Mouse (Mus musculus) urinary bladder, postnatal 4 days (tissue): ENCODE measurements around the gene Cpvl.
A peak's percentile ranks its signal among the peaks of the same experiment; 100 is the strongest.

Experiments
- DNase-seq, 2 experiments: peaks; one replicate each; pipeline ENCODE4 v3.0.0; 2021 to 2022; ENCODE audit warnings: low spot score in 2 of 2

The Cpvl gene

DNA sequence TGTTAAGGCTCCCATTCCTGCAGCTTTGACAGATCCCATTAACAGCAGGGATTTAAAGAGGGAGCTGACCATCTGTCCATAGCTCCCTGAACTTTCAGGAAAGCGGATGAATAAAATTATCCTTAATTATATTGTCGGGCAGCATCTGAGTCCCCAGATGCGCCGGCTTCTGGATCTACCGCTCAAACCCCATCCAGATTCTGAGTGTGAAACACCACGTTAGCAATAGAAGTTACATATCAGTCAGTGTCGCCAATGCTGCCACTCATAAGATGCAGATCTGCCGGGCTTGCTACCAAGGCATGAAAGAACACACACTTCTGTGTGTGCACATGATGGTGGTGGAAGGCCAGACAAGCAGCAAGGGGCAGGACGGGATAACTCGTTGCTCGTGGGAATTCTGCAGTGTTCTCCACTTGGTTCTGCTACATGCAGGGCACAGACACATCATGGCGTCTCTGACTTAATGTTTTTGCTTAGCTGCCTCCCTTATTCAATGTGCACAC lies 6.2 kb downstream of the Cpvl start:
- no peak for DNase-seq

DNA sequence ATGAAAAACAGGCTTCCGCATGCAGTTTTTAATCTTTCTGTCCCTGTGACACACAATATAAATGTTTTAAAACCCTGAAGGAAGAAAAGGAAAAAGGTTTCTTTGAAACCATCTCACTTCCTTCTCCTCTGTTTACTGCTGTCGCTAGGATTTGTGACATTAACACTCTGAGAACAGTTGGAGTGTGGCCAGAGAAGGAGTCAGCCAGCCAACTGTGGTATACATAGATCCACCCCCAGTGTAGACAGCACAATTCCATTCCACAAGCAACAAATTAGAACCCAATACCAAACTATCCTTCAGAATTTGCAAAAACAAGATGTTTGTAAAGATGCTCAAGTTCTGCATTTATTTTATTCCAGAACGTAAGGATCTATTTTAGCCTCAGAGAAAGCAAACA lies 6.7 kb downstream of the Cpvl start:
- DNase-seq, result no peak

DNA sequence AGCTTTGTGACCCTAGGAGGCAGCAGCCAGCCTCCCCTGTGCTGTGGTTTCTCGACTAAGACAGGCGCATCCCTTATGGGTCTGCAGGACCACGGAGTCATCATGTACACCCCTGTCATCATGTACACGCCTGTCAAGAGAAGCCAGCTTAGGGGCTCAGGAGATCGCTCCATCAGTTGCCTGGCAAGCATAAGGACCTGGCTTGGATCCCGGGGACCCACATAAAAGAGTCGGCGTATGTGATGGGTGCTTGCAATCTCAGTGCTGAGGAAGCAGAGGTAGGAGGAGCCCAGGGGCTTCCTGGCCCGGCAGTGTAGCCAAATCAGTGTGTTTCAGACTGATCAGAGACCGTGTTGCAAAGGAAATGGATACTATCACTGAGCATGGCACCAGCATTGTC lies 9.4 kb downstream of the Cpvl start:
- no peak for DNase-seq

DNA sequence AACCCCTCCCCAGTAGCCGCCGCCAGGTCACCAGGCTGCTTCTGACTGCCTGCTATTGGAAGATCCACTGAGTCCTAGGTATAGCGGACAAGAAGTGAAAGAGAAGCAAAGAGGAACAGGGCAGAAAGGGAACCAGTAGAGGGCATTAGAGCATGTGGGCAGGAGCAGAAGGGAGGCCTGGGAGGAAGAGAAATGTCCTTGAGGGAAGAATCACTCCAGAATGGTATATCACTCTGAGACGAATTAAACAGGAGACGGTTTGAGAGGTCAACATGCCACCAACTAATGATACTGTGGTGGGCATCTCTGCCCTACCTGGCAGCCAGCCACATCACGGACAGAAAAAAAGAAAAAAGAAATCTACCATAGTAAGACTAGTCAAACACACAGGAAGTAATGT lies 9.9 kb downstream of the Cpvl start:
- DNase-seq, result no peak

DNA sequence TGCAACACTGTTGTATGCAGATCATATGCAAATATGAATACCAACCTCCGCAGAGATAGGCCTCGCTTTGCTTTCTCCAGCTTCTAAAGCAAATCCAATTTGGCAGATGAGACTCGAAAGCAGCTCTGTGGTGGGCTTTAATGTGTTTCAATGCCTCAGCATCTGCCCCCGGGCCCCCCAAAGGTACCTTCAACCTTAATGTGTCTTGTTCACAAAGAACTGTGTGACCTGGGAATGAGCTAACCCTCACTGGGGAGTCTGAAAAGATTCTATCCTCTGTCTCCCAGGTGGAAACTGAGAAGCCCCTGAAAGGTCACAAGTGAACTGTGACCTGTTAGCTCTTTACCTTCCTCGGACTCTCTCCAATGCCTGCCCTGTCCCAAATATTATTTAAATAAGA lies 11.9 kb downstream of the Cpvl start:
- DNase-seq, result no peak

DNA sequence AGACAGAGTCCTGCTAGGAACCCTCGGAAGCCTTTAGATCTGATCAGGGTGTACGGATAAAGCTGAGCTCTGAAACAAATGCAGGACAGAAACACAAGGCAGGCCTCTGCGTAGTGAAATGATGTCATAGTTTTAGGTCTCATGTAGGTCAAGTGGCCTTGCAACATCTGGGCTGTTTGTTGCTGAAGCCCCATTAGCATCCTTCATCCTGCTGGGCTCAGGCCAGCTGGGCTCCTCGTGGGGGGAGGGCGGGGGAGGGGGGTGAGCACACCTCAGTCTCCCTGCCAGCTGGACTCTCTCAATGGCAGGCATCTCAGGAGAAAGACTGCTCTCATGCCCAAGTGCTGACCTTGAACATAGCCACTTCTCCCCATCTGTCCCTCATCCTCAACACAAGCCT lies 12.6 kb downstream of the Cpvl start:
- DNase-seq, result no peak

DNA sequence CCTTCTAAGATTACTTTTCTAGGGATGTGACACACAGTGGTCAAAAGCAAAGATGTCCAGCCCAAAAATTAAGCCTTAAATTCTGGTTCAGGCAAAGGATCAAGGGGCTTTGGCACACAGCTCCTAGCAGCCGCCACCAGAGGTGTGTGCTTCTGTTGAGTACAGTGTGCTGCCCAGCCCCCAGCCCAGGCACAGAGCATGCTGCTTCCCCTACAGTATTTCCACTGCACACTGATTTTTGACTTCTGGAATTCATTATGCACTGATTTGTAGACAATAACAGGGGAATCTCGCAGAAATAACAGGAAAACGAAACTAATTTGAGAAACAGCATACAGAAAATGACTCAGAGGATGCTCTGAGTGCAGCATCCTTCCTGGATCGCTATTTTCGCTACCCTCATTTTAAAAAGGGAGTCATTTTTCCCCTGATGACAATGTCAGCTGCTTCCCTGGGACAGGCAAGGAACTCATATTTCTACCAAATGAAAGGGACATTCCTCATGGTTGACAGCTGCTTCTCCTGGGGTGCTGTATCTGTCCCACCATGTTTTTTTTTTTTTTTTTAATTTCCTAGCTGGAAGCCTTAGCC lies 14.5 kb downstream of the Cpvl start:
- DNase-seq, result no peak

DNA sequence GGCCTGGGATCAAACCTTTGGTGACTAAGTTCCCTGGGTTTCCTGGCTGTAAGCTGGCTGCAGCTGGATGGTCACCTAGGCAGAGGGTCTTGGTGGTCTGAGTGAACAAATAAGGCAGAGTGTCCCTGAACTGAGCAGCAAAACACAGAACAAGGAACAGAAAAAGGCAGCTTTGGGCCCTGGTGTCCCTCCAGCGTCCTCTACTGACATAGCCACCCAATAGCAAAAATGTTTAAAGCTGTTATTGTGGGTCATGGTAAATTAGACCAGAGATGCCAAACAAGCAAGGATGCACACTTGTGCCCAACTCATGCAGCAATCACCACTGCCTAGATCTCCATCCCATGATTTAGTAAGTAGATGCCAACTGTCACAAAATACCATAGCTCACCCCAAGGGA lies 16.5 kb downstream of the Cpvl start:
- no peak for DNase-seq

DNA sequence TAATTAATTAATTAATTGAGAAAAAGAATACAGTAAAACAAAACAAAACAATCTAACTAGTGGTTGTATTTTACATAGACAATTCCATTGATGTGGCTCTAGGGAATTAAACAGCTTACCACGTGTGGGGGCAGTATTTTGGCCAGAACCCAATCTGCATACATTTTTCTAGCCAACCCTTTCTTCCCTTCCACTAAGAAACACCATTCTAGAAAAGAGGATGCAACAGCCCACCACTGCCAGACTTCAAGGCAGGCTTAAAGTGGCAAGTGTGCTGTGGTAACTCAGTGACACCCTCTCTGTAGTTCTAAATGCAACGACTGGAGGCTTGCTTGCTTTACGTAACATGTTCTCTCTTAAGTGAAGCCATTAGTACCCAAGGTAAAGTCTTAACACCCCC lies 18.6 kb downstream of the Cpvl start:
- no peak for DNase-seq

DNA sequence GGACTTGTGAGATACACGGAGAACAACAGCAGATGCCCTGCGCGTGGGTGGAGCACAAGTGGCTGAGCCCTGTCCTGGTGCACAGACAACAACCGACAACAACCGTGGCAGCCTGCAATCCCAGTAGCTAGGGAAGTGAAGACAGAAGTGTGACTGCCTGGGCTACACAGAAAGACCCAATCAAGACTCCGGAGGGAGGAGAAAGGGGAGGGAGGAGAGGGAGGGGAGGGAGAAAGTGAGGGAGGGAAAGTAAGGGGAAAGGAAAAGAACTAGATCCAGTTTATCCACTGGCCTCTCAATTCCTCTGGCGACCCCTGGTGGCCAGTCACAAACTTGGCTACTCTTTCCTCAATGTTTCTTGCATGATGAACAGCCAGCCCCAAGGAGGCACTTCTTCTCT lies 20.1 kb downstream of the Cpvl start:
- DNase-seq, result peak; percentile 72 to 87

DNA sequence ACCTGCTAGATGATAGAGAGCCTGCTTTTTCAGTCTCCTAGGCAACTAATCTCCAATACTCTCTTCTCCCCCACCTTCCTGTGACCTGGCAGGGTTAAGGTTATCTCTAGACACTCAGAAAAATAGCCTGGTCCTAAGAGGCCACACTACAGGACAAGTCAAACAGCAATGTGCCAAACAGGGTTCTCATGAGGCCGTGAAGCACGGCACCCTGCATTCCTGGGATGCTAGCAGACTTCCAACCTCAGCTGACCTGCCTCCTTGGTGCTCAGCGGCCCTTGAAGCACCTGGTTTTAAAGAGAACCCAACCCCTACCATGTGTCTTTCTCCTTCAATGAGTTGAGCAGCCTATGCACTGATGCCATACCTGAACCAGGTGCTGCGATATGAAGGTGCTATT lies 22.0 kb downstream of the Cpvl start:
- DNase-seq, result no peak

DNA sequence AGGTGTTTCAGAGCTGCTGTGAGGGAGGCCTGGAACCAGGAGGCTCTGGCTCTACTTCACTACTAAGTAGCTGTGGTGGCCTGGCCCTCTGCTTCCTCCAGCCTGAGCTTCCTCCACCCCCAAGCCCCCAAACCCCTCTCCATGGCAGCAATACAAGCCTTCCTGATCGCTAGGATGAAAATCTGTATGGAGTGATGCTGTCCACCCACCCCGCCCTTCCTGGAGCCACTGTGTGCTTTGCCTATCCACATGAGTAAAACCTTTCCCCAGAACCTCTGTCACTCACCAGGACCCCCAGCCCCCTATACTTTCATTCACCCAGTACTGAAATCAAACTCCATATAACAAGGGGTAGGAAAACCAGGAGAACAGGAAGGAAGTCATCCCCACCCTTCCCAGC lies 22.6 kb downstream of the Cpvl start:
- DNase-seq, result no peak

DNA sequence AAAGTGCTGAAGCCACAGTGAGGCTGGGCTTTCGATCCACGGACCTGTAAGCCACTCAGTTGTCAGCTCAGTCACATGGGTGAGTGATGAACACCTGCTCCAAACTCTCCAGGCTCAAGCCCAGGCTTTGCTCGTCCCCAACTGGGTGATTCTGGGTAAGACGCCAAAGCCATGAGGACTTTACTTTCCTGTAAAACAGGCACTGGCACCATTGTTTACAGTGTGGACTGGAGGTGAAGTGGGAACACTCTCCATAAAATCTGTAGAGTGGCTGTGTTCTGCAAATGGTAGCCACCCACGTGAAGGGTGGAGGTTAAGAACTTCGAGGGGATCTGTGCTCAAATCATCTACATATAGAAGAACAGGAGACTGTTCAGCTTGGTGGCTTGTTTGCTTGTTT lies 23.2 kb downstream of the Cpvl start:
- DNase-seq, result no peak

DNA sequence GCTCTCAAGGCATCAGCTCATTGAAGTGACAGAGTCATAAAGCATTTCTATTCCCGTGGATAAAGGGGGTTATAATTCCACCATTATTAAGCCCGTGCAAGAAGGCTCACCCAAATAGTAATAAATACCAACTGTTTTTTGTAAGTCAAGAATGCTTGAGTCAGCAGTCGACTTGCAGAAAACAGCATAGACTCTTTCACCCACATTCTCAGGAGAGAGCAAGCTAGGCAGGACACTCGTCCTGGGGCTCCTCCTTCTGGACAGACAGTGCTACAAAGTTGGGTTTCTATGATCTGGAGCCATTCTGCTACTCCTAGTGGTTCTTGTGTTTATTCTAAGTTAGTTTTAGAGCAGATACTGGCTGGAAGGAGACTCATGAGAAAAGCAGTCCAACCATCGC lies 24.4 kb downstream of the Cpvl start:
- DNase-seq, result peak in 1 of 2 experiments; percentile 72

DNA sequence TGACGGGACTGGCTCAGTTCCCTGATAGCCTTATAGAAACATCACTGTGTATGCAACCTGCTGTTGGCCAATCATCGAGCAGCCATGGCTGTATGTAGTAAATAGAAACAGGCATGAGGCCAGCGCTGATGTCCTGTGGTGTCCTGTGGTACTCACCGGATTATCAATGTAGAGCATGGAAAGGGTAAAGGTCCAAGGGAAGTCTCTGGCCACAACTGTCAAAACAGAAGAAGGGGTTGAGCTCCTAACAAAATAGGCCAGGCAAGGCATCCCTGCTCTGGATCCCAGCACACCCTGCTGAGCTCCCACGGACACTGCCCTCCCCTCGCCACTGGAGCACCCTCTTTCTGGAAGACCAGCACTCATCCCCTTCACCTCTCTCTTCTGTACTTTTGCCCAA lies 25.1 kb downstream of the Cpvl start:
- DNase-seq, result no peak

DNA sequence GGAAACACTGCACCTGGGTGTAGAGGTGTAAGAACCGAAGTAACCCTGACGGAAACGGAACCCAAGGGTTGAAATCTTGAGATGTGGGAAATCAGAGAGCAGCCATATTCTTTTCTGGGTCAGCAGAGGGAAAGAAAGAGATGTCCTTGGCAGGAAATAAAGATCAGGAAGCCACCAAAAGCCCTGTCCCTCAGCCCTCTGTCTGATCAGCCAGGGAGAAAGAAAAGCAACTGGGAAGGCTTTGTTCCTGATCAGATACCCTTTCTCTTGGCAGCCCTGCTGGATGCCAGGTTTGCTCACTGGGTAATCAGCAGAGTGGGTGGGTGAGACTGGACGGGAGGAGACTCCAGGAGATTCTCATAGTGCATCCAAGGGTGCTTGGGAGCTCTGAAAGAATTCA lies 27.1 kb downstream of the Cpvl start:
- DNase-seq, result no peak

DNA sequence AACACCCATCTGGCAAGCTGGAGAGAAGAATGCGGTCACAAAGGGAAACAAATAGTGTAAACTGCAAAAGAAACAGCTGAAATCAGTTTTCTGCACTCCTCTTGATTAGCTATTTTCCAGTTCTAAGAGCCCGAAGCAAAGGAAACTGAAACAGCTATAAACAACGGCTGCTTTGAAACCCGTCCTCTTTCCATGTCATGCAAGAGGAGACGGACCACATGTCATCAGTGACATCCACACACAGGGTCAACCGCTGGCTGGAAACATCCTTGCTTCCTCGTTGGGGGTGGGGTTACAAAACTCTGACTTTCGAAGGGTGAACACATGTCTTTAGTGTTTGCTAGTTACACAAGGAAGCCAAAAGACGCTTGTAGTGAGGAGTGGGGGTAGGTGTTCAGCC lies 27.6 kb downstream of the Cpvl start:
- DNase-seq, result peak in 1 of 2 experiments; percentile 38

DNA sequence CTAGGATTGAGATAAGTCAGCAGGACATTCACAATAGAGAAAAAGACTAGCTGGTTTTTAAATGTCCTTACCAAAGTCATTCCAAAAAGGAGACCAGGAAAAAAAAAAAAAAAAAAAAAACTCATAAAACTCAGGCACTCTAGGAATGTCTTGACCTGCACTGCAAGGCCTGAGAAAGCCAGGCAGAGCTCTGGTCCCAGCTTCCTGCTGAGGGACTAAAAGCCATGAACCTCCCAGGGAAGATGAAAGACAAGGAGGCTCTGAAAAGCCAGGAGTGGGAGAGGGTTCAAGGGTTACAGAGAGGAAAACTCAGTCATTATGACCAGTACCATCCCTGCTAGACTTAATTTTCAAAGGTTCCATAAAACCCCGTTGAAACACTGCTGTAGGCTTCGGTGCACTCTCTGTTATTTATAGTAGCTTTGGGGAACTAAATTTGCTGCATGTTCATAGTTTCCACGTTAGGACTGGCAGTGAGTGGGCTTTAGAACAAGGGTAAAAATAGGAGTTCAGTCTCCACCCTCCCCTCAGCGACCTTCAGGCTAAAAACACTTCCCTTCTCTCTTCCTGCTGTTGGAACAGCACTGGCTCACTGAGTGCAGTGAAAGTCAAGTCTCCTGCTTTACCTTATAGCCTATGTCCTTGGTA lies 30.0 kb downstream of the Cpvl start:
- DNase-seq, result no peak

DNA sequence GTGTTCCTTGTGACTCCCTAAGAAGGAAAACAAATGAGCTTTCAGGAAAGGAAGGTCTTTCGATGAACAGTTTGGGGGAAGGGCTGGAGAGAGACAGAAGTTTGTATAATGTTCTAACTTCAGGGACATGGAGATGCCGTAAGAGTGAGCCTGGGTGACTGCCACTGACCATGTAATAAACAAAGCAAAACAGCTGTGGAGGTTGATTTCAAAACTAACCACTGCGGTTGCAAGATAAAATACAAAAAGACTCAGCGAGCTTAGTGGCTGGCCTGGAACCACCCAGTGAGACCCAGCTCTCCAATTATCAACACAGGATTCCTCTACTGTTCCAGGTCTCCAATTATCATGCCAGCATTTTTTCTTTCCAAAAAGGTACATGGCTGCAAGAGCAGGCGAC lies 33.6 kb downstream of the Cpvl start:
- DNase-seq, result no peak

DNA sequence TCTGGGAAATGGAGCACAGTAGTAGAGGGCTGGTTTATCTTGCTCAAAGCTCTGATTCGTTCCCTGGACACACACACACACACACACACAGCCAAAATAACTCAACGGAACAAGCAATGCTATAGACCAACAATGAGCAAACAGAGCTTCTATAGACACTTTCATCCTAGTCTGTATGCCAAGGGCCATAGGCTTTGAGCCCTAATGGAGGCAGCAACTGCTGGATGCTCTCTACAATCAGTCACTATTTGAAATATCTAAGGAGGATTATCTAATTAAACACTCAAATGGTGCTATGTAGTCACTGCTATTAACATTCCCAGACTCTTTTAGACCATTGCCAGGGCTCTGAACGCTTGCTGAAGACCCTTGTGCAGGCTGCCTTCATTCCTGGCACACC lies 34.1 kb downstream of the Cpvl start:
- no peak for DNase-seq

DNA sequence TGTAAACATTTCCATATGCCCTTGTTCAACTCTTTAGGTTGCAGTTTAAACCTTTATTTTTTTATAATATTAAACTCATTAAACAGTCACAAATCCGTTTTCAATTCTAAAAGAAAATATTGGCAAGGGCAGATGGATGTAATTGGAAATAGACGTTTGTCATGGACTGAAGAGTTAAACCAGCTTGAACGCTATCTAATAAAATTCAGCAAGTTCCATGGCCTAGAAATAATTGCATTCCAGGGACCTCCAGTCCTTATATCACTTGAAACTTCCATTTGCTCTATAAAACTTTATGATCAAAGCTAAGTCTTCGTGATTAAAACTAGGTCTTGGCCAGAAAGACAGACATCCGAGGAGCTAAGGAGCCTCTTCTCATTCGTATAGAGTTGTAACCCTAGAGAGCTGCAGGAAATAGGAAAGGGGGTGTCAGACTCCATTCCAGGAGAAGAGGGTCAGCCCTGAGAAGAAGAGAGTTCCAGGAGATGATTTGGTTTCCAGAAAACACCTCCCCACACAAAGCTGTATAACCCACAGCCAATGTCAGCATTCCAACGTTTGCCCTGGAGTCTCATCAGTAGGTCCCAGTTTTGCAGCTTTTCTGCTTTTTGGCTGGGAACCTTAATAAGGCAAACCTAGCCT lies 36.2 kb downstream of the Cpvl start:
- DNase-seq, result no peak

DNA sequence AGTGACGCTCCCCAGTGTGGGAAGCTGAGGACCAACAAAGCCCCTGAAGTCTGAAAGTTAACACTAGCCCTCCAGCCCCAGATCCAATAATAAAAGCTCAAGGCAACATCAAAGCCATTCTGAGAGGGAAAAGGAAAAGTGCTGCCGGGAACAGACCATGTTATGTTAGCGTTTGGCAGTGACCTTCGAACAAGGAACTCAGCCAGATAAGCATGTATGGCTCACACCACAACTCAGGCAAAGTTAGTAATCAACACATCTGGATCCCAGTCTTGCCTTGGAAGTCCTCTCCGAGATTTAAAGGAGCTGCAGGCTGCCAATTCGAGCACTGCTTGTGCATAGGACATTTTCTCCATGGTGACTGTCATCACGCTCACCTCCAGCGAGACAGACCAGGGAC lies 38.7 kb downstream of the Cpvl start:
- DNase-seq, result no peak

DNA sequence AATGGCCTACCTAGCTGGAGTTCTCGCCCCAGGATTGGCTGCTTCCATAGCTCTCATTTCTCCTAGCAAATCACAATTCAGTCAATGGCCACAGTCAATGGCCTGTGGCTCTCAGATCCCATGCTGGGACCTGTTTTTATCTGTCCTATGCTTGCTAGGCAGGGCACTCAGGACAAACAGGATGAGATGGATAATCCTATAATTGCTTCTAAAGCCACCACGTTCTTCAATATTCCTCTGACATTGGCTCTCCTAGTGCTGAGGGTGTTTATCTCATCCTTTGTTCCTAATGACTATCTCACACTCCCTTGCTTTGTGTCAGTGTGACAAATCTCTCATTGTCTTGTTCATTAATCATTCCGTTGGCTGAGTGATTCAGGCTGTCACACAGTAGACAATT lies 39.5 kb downstream of the Cpvl start:
- no peak for DNase-seq
